Comparison of ENCODE assay signal across 8 mouse cellular contexts in genomic region chr13:103920933-103921830, GRCm38 (mm10). TPM values are rescaled to one million over a fixed set of nuclear protein-coding genes. Genes with fewer than 3 reads are reported as not detected.
DNase-seq lines count a peak whose midpoint lies in the region; ATAC-seq lines count a peak whose summit lies in the region.

No protein-coding gene starts in this region.

- ATAC-seq in hindbrain, embryonic 13.5 days (ENCODE audit: low FRiP score) = peak; percentile 93

- H3K27ac ChIP-seq in hindbrain, embryonic 13.5 days = peak overlapping the region; percentile 100

- H3K4me2 ChIP-seq in hindbrain, embryonic 13.5 days = peak overlapping the region; percentile 84

- no peaks in the 10 kb centered on the region for H3K9me3 ChIP-seq in hindbrain, embryonic 13.5 days

- 0 out of 2 replicates have a peak, but pooled peaks cover 5% of the 10 kb centered on the region for H3K27me3 ChIP-seq in hindbrain, embryonic 13.5 days

- H3K36me3 ChIP-seq in hindbrain, embryonic 13.5 days = no peaks in the 10 kb centered on the region

- peak; percentile 93 for DNase-seq in NIH3T3 (ENCODE audit: low read depth)
- DNase-seq in cerebellum, postnatal 14 days = peak; percentile 84
- peak; percentile 64 to 74 for DNase-seq in frontal cortex, postnatal 14 days (ENCODE audit: low spot score in 2 of 2)
- DNase-seq in layer of hippocampus, postnatal 36 days = peak; percentile 80
- DNase-seq in lung, postnatal 25 days (ENCODE audit: low spot score) = peak; percentile 90
- DNase-seq in retina, postnatal 1 day = peak; percentile 92
- DNase-seq in thymus, postnatal 4 days = peak; percentile 92

- H3K4me3 ChIP-seq in hindbrain, embryonic 13.5 days = peak overlapping the region; percentile 86

- H3K4me1 ChIP-seq in hindbrain, embryonic 13.5 days (replicated peaks) = peaks cover 28% of the 10 kb centered on the region

- H3K9ac ChIP-seq in hindbrain, embryonic 13.5 days = peak overlapping the region; percentile 98

- WGBS in hindbrain, embryonic 13.5 days = under 1% methylated on average over 70 of the region's 125 CpGs

RNA-seq across cellular contexts. Expression of gene Erbin, which starts 0.9 kb away (rescaled TPM):
- polyA plus RNA-seq in hindbrain, embryonic 13.5 days (2015; fragmentation: Nextera tagmentation; extraction: Ambion mirVana) = 10.6 and 11.2 TPM in 2 replicates
- total RNA-seq in layer of hippocampus, postnatal 36 days (2021) = 10 to 100 TPM; 43.0 to 44.8 TPM

Comparison
In these comparisons a context has a peak if more than half of its experiments do, and no peak if none do; other contexts are left out.
1. Peak in every context shown above with its lines: DNase-seq, ATAC-seq, H3K4me3 ChIP-seq and H3K27ac ChIP-seq.